Mouse (Mus musculus) liver, embryonic 16.5 days (tissue): ENCODE measurements at regions not wholly inside any gene's neighbourhood (a gene's known extent, or its start where the extent isn't known, plus 50 kb on each side); places are given as distances from the start of the nearest gene placed in this dataset.

Experiments
- ATAC-seq: fragments of 200-750 bp; cut with Nextera tagmentation; 2 replicates; pipeline ENCODE4 v1.8.0; 2017; ENCODE audit warnings: low read depth, mild to moderate bottlenecking, moderate number of reproducible peaks, moderate library complexity
- H3K27ac ChIP-seq: fragments of 300-500 bp; sonication (generic); 2 replicates; pipeline ENCODE4 v1.5.1; 2014; ENCODE audit warnings: mild to moderate bottlenecking, low read length
- H3K27me3 ChIP-seq: fragments of 300-500 bp; sonication (generic); 2 replicates; pipeline ENCODE4 v1.6.1; 2014; ENCODE audit warnings: low read depth, low read length, mixed read lengths; ENCODE audit not compliant: control insufficient read depth, insufficient read depth
- H3K36me3 ChIP-seq: fragments of 300-500 bp; sonication (generic); 2 replicates; pipeline ENCODE4 v1.6.1; 2014; ENCODE audit warnings: mild to moderate bottlenecking; ENCODE audit not compliant: control insufficient read depth, insufficient read depth
- H3K4me1 ChIP-seq: fragments of 300-500 bp; sonication (generic); 2 replicates; pipeline ENCODE4 v1.6.1; 2014; ENCODE audit warnings: low read depth, low read length, mixed read lengths; ENCODE audit not compliant: control insufficient read depth
- H3K4me2 ChIP-seq: fragments of 300-500 bp; sonication (generic); 2 replicates; pipeline ENCODE4 v1.6.1; 2014; ENCODE audit warnings: low read depth, low read length, mixed read lengths
- H3K4me3 ChIP-seq: fragments of 300-500 bp; sonication (generic); 2 replicates; pipeline ENCODE4 v1.5.1; 2014; ENCODE audit warnings: low read depth, mild to moderate bottlenecking, low read length
- H3K9ac ChIP-seq: fragments of 300-500 bp; sonication (generic); 2 replicates; pipeline ENCODE4 v1.6.1; 2014; ENCODE audit warnings: low read depth, low read length
- H3K9me3 ChIP-seq: fragments of 300-500 bp; sonication (generic); replicated peaks from 2 replicates; pipeline ENCODE4 v1.6.1; 2016; ENCODE audit warnings: low read length; ENCODE audit not compliant: control insufficient read depth
- WGBS: fragments of 180-500 bp; shearing (Covaris S2); extraction: QIAGEN DNeasy Blood & Tissue Kit; methylation state at CpG from one replicate; pipeline ENCODE4 v1.1.7; 2014; ENCODE audit not compliant: insufficient replicate concordance; 5-methylcytosine and 5-hydroxymethylcytosine counted together

- peaks cover 10% of the 10 kb centered on the region for H3K4me1 ChIP-seq
- H3K27me3 ChIP-seq, result peaks cover 7% of the 10 kb centered on the region; the same call in 1 of the 2 replicates
- peak; percentile 20 for ATAC-seq
- 11% methylated on average over 9 of the region's 9 CpGs for WGBS
- H3K4me2 ChIP-seq, result no peak overlapping the region
- no peaks in the 10 kb centered on the region for H3K9me3 ChIP-seq
- H3K36me3 ChIP-seq, result no peaks in the 10 kb centered on the region
- no peak overlapping the region for H3K4me3 ChIP-seq
- no peak overlapping the region for H3K9ac ChIP-seq
- H3K27ac ChIP-seq, result no peak overlapping the region
Observed at GRCm38 (mm10) chr5:64626351-64626750, 176.8 kb upstream of the Klf3 start.

- no peak overlapping the region for H3K4me3 ChIP-seq
- no peak overlapping the region for H3K27ac ChIP-seq
- H3K4me2 ChIP-seq, result no peak overlapping the region
- ATAC-seq, result no peak
- no peaks in the 10 kb centered on the region for H3K9me3 ChIP-seq
- peaks cover 7% of the 10 kb centered on the region; the same call in 1 of the 2 replicates for H3K27me3 ChIP-seq
- no peaks in the 10 kb centered on the region for H3K36me3 ChIP-seq
- H3K4me1 ChIP-seq, result peaks cover 1% of the 10 kb centered on the region
- 69% methylated on average over 2 of the region's 2 CpGs for WGBS
- H3K9ac ChIP-seq, result no peak overlapping the region
Observed at GRCm38 (mm10) chr5:64630582-64630981, 172.6 kb upstream of the Klf3 start.

- 65% methylated on average over 5 of the region's 5 CpGs for WGBS
- H3K27me3 ChIP-seq, result no peaks in the 10 kb centered on the region
- no peak overlapping the region for H3K4me2 ChIP-seq
Observed at GRCm38 (mm10) chr5:64632171-64632570, 171.0 kb upstream of the Klf3 start.

GRCm38 (mm10) chr5:64634008-64634407, 169.2 kb upstream of the Klf3 start:
- WGBS, result 64% methylated on average over 8 of the region's 8 CpGs
- H3K36me3 ChIP-seq, result no peaks in the 10 kb centered on the region
- no peak overlapping the region for H3K9ac ChIP-seq
- H3K4me1 ChIP-seq, result peaks cover 10% of the 10 kb centered on the region
- no peak overlapping the region for H3K4me2 ChIP-seq
- ATAC-seq, result no peak
- H3K4me3 ChIP-seq, result no peak overlapping the region
- no peaks in the 10 kb centered on the region for H3K9me3 ChIP-seq
- H3K27ac ChIP-seq, result no peak overlapping the region
- H3K27me3 ChIP-seq, result no peaks in the 10 kb centered on the region

More at GRCm38 (mm10) chr5:64632171-64632570, 171.0 kb upstream of the Klf3 start:
- H3K9me3 ChIP-seq, result no peaks in the 10 kb centered on the region
- H3K9ac ChIP-seq, result no peak overlapping the region
- ATAC-seq, result no peak
- no peaks in the 10 kb centered on the region for H3K36me3 ChIP-seq
- H3K4me3 ChIP-seq, result no peak overlapping the region
- no peak overlapping the region for H3K27ac ChIP-seq
- peaks cover 10% of the 10 kb centered on the region for H3K4me1 ChIP-seq

GRCm38 (mm10) chr5:64634721-64635120, 168.5 kb upstream of the Klf3 start:
- H3K36me3 ChIP-seq, result no peaks in the 10 kb centered on the region
- H3K4me2 ChIP-seq, result no peak overlapping the region
- H3K4me3 ChIP-seq, result no peak overlapping the region
- WGBS, result 40% methylated on average over 4 of the region's 4 CpGs
- H3K4me1 ChIP-seq, result peaks cover 10% of the 10 kb centered on the region
- no peaks in the 10 kb centered on the region for H3K9me3 ChIP-seq
- no peaks in the 10 kb centered on the region for H3K27me3 ChIP-seq
- ATAC-seq, result no peak
- no peak overlapping the region for H3K27ac ChIP-seq
- no peak overlapping the region for H3K9ac ChIP-seq

- Histone ChIP-seq H3K27ac (no peak overlapping the region), H3K36me3 (no peaks in the 10 kb centered on the region), H3K4me1 (peaks cover 10% of the 10 kb centered on the region), H3K4me2 (peak overlapping the region; percentile 10; the same call in 1 of the 2 replicates), H3K9me3 (no peaks in the 10 kb centered on the region), H3K9ac (no peak overlapping the region), H3K4me3 (no peak overlapping the region), H3K27me3 (no peaks in the 10 kb centered on the region)
- WGBS, result 69% methylated on average over 3 of the region's 3 CpGs
- peak; percentile 89 for ATAC-seq
Observed at GRCm38 (mm10) chr5:64636301-64636700, 166.9 kb upstream of the Klf3 start.

- H3K9me3 ChIP-seq, result no peaks in the 10 kb centered on the region
- H3K4me2 ChIP-seq, result no peak overlapping the region
- no peaks in the 10 kb centered on the region for H3K36me3 ChIP-seq
- H3K9ac ChIP-seq, result no peak overlapping the region
- no peak for ATAC-seq
- no peaks in the 10 kb centered on the region for H3K27me3 ChIP-seq
- no peak overlapping the region for H3K4me3 ChIP-seq
- H3K4me1 ChIP-seq, result peaks cover 12% of the 10 kb centered on the region
- no peak overlapping the region for H3K27ac ChIP-seq
- WGBS, result 93% methylated on average over 1 of the region's 1 CpGs
Observed at GRCm38 (mm10) chr5:64643584-64643983, 159.6 kb upstream of the Klf3 start.

- no peaks in the 10 kb centered on the region for H3K36me3 ChIP-seq
- WGBS, result 4% methylated on average over 18 of the region's 18 CpGs
- peak overlapping the region; percentile 49 for H3K9ac ChIP-seq
- H3K9me3 ChIP-seq, result no peaks in the 10 kb centered on the region
- H3K27ac ChIP-seq, result no peak overlapping the region
- H3K4me3 ChIP-seq, result peak overlapping the region; percentile 54
- peak overlapping the region; percentile 71 for H3K4me2 ChIP-seq
- H3K27me3 ChIP-seq, result no peaks in the 10 kb centered on the region
- peak; percentile 74 for ATAC-seq
- H3K4me1 ChIP-seq, result peaks cover 14% of the 10 kb centered on the region
Observed at GRCm38 (mm10) chr5:64647417-64648125, 155.6 kb upstream of the Klf3 start.

GRCm38 (mm10) chr5:64648492-64648891, 154.7 kb upstream of the Klf3 start:
- Histone ChIP-seq H3K9ac (no peak overlapping the region), H3K9me3 (no peaks in the 10 kb centered on the region), H3K4me1 (peaks cover 14% of the 10 kb centered on the region), H3K4me2 (peak overlapping the region; percentile 26), H3K27ac (no peak overlapping the region), H3K36me3 (no peaks in the 10 kb centered on the region), H3K4me3 (0 out of 2 replicates have a peak overlapping the region, but pooled peaks have one; percentile 1), H3K27me3 (no peaks in the 10 kb centered on the region)
- ATAC-seq, result peak; percentile 31; the same call in 1 of the 2 replicates
- WGBS, result 12% methylated on average over 8 of the region's 8 CpGs
